Mouse (Mus musculus) hindbrain, postnatal 0 days (tissue): Measurements from ENCODE around the gene Ucn2. TPM values are rescaled to one million over a fixed set of nuclear protein-coding genes. Genes with fewer than 3 reads are reported as not detected.
A peak's percentile ranks its signal among the peaks of the same experiment; 100 is the strongest.

ENCODE experiments used
- ATAC-seq: fragments of 200-750 bp; cut with Nextera tagmentation; 2 replicates; pipeline ENCODE4 v1.8.0; 2017; ENCODE audit warnings: mild to moderate bottlenecking, moderate TSS enrichment, moderate library complexity
- DNase-seq: peaks from one replicate; pipeline ENCODE4 v3.0.0-alpha.2; 2015; ENCODE audit warnings: low spot score
- H3K27ac ChIP-seq: fragments of 300-500 bp; sonication (generic); 2 replicates; pipeline ENCODE4 v1.5.1; 2014; ENCODE audit warnings: mild to moderate bottlenecking
- H3K27me3 ChIP-seq: fragments of 300-500 bp; sonication (generic); 2 replicates; pipeline ENCODE4 v1.6.1; 2014; ENCODE audit warnings: low read length, mixed read lengths; ENCODE audit not compliant: insufficient read depth
- H3K36me3 ChIP-seq: fragments of 300-500 bp; sonication (generic); 2 replicates; pipeline ENCODE4 v1.6.1; 2014; ENCODE audit warnings: low read length, mixed read lengths; ENCODE audit not compliant: insufficient read depth
- H3K4me1 ChIP-seq: fragments of 300-500 bp; sonication (generic); 2 replicates; pipeline ENCODE4 v1.6.1; 2014; ENCODE audit warnings: antibody characterized with exemption, low read length, mixed read lengths; ENCODE audit not compliant: insufficient read depth
- H3K4me2 ChIP-seq: fragments of 300-500 bp; sonication (generic); 2 replicates; pipeline ENCODE4 v1.6.1; 2014; ENCODE audit warnings: low read depth, mild to moderate bottlenecking, low read length, moderate library complexity, mixed read lengths
- H3K4me3 ChIP-seq: fragments of 300-500 bp; sonication (generic); 2 replicates; pipeline ENCODE4 v1.5.1; 2014; ENCODE audit warnings: low read length
- H3K9ac ChIP-seq: fragments of 300-500 bp; sonication (generic); replicated peaks from 2 replicates; pipeline ENCODE4 v1.6.1; 2014; ENCODE audit warnings: mild to moderate bottlenecking, low read length, moderate library complexity, mixed read lengths
- H3K9me3 ChIP-seq: fragments of 300-500 bp; sonication (generic); 2 replicates; pipeline ENCODE4 v1.6.1; 2016; ENCODE audit warnings: low read length, mixed read lengths
- CTCF ChIP-seq: IDR thresholded peaks from 2 replicates; pipeline ENCODE4 v1.5.1; 2016; ENCODE audit warnings: antibody characterized with exemption, control low read depth, low read depth
- WGBS: fragments of 180-500 bp; shearing (Covaris S2); extraction: QIAGEN DNeasy Blood & Tissue Kit; methylation state at CpG from one replicate; pipeline ENCODE4 v1.1.7; 2014; 5-methylcytosine and 5-hydroxymethylcytosine counted together
- polyA plus RNA-seq: library from polyadenylated mRNA; unstranded; fragments of >200 nt; fragmentation: Nextera tagmentation; extraction: Ambion mirVana; gene quantifications from 2 replicates; pipeline ENCODE4 v1.2.1, GENCODE M21; 2015
- total RNA-seq: library from RNA; depleted of rRNA; stranded (reverse); fragments of >200 nt; gene quantifications from 2 replicates; pipeline ENCODE4 v1.2.3, GENCODE M21; 2014; rRNA removed

The Ucn2 gene
- 0.58 TPM in 1 of 2 replicates, not detected in the other for total RNA-seq
- polyA plus RNA-seq, result not detected in 2 replicates

GRCm38 (mm10) chr9:108985710-108986109 is at the start of gene Ucn2:
Ucn2 (plus strand) TSS chr9:108986010.
- Histone ChIP-seq H3K27me3 (no peaks in the 10 kb centered on the region), H3K4me2 (no peak within 1 kb of the TSS), H3K4me1 (no peaks in the 10 kb centered on the region), H3K36me3 (no peaks in the 10 kb centered on the region), H3K27ac (no peak within 1 kb of the TSS), H3K9ac (no peak within 1 kb of the TSS), H3K4me3 (no peak within 1 kb of the TSS), H3K9me3 (no peaks in the 10 kb centered on the region)
- no peak for ATAC-seq
- 76% methylated on average over 4 of the region's 4 CpGs for WGBS
- no peak for DNase-seq
- TF ChIP-seq CTCF, result no peak

- peak; percentile 95 for TF ChIP-seq CTCF
- peaks cover 4% of the 10 kb centered on the region; the same call in 1 of the 2 replicates for H3K4me1 ChIP-seq
- no peaks in the 10 kb centered on the region for H3K27me3 ChIP-seq
- H3K4me2 ChIP-seq, result peak within 1 kb of the TSS; percentile 73
- peak within 1 kb of the TSS; percentile 78 for H3K27ac ChIP-seq
- H3K36me3 ChIP-seq, result peaks cover 21% of the 10 kb centered on the region
- peak; percentile 93 for ATAC-seq
- under 1% methylated on average over 58 of the region's 58 CpGs for WGBS
- peak within 1 kb of the TSS; percentile 70 for H3K9ac ChIP-seq
- DNase-seq, result peak; percentile 100
- peak within 1 kb of the TSS; percentile 71 for H3K4me3 ChIP-seq
- no peaks in the 10 kb centered on the region for H3K9me3 ChIP-seq
Observed at GRCm38 (mm10) chr9:108936418-108937364, 49.1 kb upstream of the Ucn2 start, which contains the start of gene Uqcrc1. Uqcrc1 (plus strand) TSS chr9:108936633.

GRCm38 (mm10) chr9:108945111-108945510 is 40.7 kb upstream of the Ucn2 start:
- Histone ChIP-seq H3K9me3 (no peaks in the 10 kb centered on the region), H3K36me3 (peaks cover 76% of the 10 kb centered on the region), H3K27me3 (no peaks in the 10 kb centered on the region), H3K4me3 (no peak overlapping the region), H3K27ac (no peak overlapping the region), H3K4me2 (no peak overlapping the region), H3K9ac (no peak overlapping the region), H3K4me1 (no peaks in the 10 kb centered on the region)
- no peak for TF ChIP-seq CTCF
- DNase-seq, result no peak
- ATAC-seq, result no peak
- 87% methylated on average over 9 of the region's 9 CpGs for WGBS

- 91% methylated on average over 5 of the region's 5 CpGs for WGBS
- no peak for TF ChIP-seq CTCF
Observed at GRCm38 (mm10) chr9:108945608-108946007, 40.2 kb upstream of the Ucn2 start.

GRCm38 (mm10) chr9:108949231-108949966 is 36.4 kb upstream of the Ucn2 start:
- Histone ChIP-seq H3K4me2 (no peak overlapping the region), H3K27me3 (no peaks in the 10 kb centered on the region), H3K9me3 (no peaks in the 10 kb centered on the region), H3K9ac (no peak overlapping the region), H3K36me3 (peaks cover 57% of the 10 kb centered on the region), H3K27ac (no peak overlapping the region), H3K4me1 (no peaks in the 10 kb centered on the region), H3K4me3 (no peak overlapping the region)
- 83% methylated on average over 13 of the region's 13 CpGs for WGBS
- ATAC-seq, result peak; percentile 25; the same call in 1 of the 2 replicates
- DNase-seq, result no peak
- TF ChIP-seq CTCF, result no peak

More at GRCm38 (mm10) chr9:108945608-108946007, 40.2 kb upstream of the Ucn2 start:
- DNase-seq, result no peak
- no peak for ATAC-seq
- no peak overlapping the region for H3K4me2 ChIP-seq
- no peak overlapping the region for H3K9ac ChIP-seq
- H3K27ac ChIP-seq, result no peak overlapping the region
- H3K36me3 ChIP-seq, result peaks cover 77% of the 10 kb centered on the region
- no peaks in the 10 kb centered on the region for H3K9me3 ChIP-seq
- no peaks in the 10 kb centered on the region for H3K27me3 ChIP-seq
- H3K4me3 ChIP-seq, result no peak overlapping the region
- no peaks in the 10 kb centered on the region for H3K4me1 ChIP-seq

GRCm38 (mm10) chr9:108949967-108950728 is 35.7 kb upstream of the Ucn2 start:
- H3K4me1 ChIP-seq, result no peaks in the 10 kb centered on the region
- H3K4me2 ChIP-seq, result no peak overlapping the region
- no peaks in the 10 kb centered on the region for H3K27me3 ChIP-seq
- TF ChIP-seq CTCF, result no peak
- ATAC-seq, result no peak
- H3K27ac ChIP-seq, result peak overlapping the region; percentile 22
- peak; percentile 6 for DNase-seq
- H3K9me3 ChIP-seq, result no peaks in the 10 kb centered on the region
- peaks cover 51% of the 10 kb centered on the region for H3K36me3 ChIP-seq
- WGBS, result 76% methylated on average over 9 of the region's 9 CpGs
- no peak overlapping the region for H3K4me3 ChIP-seq
- H3K9ac ChIP-seq, result no peak overlapping the region
